Mouse (Mus musculus) heart, embryonic 10.5 days (tissue): ENCODE measurements around the gene Fbxo41. TPM values are rescaled to one million over a fixed set of nuclear protein-coding genes. Genes with fewer than 3 reads are reported as not detected.

Source experiments
- DNase-seq: peaks from one replicate; pipeline ENCODE4 v3.0.0-alpha.2; 2017; ENCODE audit warnings: low spot score
- H3K27ac ChIP-seq: fragments of 300-500 bp; sonication (generic); 2 replicates; pipeline ENCODE4 v1.5.1; 2016; ENCODE audit warnings: mild to moderate bottlenecking
- H3K27me3 ChIP-seq: fragments of 300-500 bp; sonication (generic); 2 replicates; pipeline ENCODE4 v1.6.1; 2016; ENCODE audit warnings: mild to moderate bottlenecking; ENCODE audit not compliant: poor library complexity, insufficient read depth, severe bottlenecking
- H3K36me3 ChIP-seq: fragments of 300-500 bp; sonication (generic); 2 replicates; pipeline ENCODE4 v1.6.1; 2016; ENCODE audit warnings: mild to moderate bottlenecking, moderate library complexity
- H3K4me1 ChIP-seq: fragments of 300-500 bp; sonication (generic); 2 replicates; pipeline ENCODE4 v1.6.1; 2016; ENCODE audit warnings: mild to moderate bottlenecking
- H3K4me3 ChIP-seq: fragments of 300-500 bp; sonication (generic); 2 replicates; pipeline ENCODE4 v1.5.1; 2016; ENCODE audit warnings: mild to moderate bottlenecking, moderate library complexity
- H3K9me3 ChIP-seq: fragments of 300-500 bp; sonication (generic); 2 replicates; pipeline ENCODE4 v1.6.1; 2016; ENCODE audit warnings: mild to moderate bottlenecking, moderate library complexity
- WGBS: fragments of 180-500 bp; shearing (Covaris S2); methylation state at CpG from one replicate; pipeline ENCODE4 v1.1.7; 2016; 5-methylcytosine and 5-hydroxymethylcytosine counted together
- polyA plus RNA-seq: library from polyadenylated mRNA; unstranded; fragments of >200 nt; fragmentation: Nextera tagmentation; extraction: Ambion mirVana; gene quantifications from 2 replicates; pipeline ENCODE4 v1.2.1, GENCODE M21; 2016

Fbxo41 gene
- polyA plus RNA-seq, 1 experiment from 2014 or later: 0.13 TPM

DNA sequence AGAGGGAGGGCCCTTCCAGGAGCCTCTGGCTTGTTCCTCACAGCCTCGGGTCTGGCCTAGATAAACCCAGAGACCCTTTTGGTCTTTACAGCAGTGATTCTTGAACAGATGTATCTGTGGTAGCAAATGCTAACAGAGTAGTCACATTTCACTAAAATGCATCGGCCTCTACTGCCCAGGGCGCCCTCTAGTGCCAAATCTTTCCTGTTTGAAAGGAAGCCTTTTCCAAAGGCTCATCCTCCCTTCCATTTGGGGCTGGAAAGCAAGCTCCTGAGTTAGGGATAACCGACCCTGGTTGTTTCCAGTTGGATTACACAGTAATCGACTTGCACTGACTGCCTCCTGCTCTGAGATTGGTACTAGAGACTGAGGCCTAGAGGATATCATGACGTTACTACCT lies 7.7 kb upstream of the Fbxo41 start:
- no peak overlapping the region for H3K27ac ChIP-seq
- peaks cover 81% of the 10 kb centered on the region for H3K27me3 ChIP-seq
- no peaks in the 10 kb centered on the region for H3K9me3 ChIP-seq
- DNase-seq: no peak
- peaks cover 27% of the 10 kb centered on the region for H3K4me1 ChIP-seq
- 3% methylated on average over 6 of the region's 6 CpGs for WGBS
- no peak overlapping the region for H3K4me3 ChIP-seq
- no peaks in the 10 kb centered on the region for H3K36me3 ChIP-seq

DNA sequence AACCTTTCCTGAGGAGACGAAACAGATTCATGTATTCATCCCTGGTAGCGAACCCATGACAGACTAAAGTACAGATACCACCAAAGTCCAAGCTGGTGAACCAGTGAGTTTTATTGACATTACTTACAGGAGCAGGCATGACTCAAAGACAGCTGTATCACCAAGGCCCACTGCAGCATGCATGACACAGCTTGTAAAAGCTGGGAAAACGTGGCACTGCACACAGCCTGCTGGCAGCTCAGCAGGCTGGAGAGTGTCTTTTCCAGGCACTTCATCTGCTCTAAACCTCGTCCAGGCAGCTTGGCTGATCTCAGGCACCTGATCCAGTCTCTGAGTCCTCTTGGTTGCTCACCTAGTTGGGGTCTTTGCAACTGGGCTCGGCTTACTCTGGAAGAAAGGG lies 5.8 kb upstream of the Fbxo41 start:
- DNase-seq: no peak
- no peaks in the 10 kb centered on the region for H3K36me3 ChIP-seq
- 51% methylated on average over 5 of the region's 5 CpGs for WGBS
- no peaks in the 10 kb centered on the region for H3K9me3 ChIP-seq
- peaks cover 25% of the 10 kb centered on the region for H3K4me1 ChIP-seq
- no peak overlapping the region for H3K4me3 ChIP-seq
- peaks cover 81% of the 10 kb centered on the region for H3K27me3 ChIP-seq
- H3K27ac ChIP-seq: no peak overlapping the region

DNA sequence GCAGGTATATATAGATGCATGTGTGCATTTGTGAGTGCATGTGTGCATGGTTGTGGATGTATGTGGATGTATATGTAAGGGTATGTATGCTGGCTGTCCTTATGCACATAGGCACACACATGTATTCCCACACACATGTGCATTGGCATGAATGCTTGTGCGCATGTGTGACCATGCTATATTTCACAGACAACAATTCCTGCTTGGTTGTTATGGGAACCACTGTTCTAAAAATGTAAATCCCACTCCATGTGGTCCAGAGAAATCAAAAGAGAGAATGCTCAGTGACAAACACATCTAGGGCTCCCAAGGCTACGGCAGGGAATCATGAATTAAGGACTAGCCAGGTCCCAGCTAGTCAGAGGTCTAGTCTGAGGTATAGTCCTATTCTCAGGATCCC lies 2.1 kb upstream of the Fbxo41 start:
- Histone ChIP-seq H3K27ac (no peak overlapping the region), H3K4me3 (no peak overlapping the region), H3K9me3 (no peaks in the 10 kb centered on the region), H3K27me3 (peaks cover 81% of the 10 kb centered on the region), H3K4me1 (peaks cover 14% of the 10 kb centered on the region), H3K36me3 (no peaks in the 10 kb centered on the region)
- DNase-seq: no peak
- WGBS: 73% methylated on average over 2 of the region's 2 CpGs

DNA sequence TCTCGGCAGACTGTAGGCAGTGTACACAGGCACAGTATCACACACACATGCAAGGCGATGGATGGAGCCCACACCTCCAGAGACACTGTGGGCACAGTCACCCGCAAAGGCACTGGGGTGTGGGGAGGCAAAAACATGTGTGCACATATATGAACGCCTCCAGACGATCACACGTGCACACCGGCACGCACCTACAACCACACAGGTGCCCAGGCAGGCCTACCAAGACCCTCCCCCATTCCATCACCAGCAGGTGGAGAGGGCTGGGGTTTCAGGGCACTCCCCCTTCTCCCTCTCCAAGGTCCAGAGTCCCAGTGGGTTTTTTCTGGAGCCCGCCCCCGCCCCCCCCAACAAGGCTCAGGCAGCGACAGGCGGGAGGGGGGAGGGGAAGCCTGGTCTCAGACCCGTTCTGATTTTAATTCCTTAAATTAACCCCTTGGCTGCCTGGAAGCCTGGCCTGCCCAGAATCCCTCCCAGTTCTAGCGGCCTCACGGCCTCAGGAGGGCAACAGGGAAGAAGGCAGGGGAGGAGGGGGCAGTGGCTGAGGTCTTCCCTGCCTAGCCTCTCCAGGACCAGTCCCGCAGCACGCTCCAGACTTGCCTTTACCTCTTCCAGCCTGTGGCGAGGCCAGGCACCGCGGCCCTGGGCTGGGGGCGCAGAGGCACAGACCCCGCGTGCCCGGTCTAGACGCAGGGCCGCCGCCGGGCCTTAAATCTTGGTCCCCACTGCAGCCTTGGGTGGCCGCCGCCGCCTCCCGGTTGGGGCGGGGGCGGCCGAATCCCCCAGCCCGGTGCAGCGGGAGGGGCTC lies 487 bp downstream of the Fbxo41 start:
- 1% methylated on average over 35 of the region's 37 CpGs for WGBS
- no peak for DNase-seq
- Histone ChIP-seq H3K4me3 (peak overlapping the region; percentile 78), H3K4me1 (peaks cover 14% of the 10 kb centered on the region), H3K27ac (peak overlapping the region; percentile 69), H3K9me3 (no peaks in the 10 kb centered on the region), H3K27me3 (peaks cover 63% of the 10 kb centered on the region), H3K36me3 (no peaks in the 10 kb centered on the region)

DNA sequence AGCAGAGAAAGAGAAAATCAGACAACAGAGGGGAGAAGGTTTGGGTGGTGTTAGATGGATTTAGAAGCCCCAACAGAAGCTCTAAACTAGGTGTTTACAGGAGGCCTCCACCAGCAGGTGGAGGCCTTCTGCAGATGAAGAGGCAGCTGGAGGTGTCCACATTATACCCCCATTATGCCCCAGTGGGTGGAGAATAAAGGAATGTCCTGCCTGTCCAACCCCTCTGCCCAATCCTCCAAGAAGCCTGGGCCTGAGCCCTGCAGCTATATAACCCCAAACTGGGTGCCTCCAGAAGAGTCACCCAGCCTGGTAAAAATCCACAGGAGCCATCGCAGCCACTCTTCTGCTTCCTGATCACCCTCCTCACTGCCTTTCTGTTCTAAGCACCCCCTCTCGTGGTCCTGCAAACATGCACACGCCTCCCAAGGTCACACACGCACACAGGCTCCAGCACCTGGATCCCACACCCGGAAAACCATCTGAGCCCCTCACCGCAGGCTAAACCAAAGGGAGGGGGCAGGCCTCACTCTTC lies 1.2 kb downstream of the Fbxo41 start:
- H3K4me3 ChIP-seq: peak overlapping the region; percentile 78; the same call in 1 of the 2 replicates
- DNase-seq: no peak
- H3K27me3 ChIP-seq: peaks cover 58% of the 10 kb centered on the region
- no peak overlapping the region for H3K27ac ChIP-seq
- WGBS: 19% methylated on average over 6 of the region's 6 CpGs
- no peaks in the 10 kb centered on the region for H3K36me3 ChIP-seq
- peaks cover 14% of the 10 kb centered on the region for H3K4me1 ChIP-seq
- H3K9me3 ChIP-seq: no peaks in the 10 kb centered on the region

DNA sequence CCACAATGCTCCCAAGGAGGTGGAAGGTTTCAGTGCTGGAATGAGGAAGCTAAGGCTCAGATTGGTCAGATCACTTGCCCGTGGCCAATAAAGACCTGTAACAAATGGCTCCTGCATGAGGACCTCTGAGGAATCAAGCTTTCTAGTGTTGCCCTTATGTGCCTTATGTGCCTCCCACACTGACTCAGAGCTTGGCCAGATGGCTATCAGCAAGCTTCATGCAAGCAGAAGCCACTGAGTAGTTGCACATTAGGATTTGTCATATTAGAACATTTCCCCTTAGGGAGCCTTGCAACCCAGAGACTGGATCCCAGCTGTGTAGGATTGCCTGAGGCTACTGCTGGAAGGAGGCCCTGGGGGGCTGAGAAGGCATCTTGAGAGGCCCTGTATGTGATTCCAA lies 2.4 kb downstream of the Fbxo41 start:
- peaks cover 60% of the 10 kb centered on the region for H3K27me3 ChIP-seq
- H3K4me3 ChIP-seq: no peak overlapping the region
- 81% methylated on average over 1 of the region's 1 CpGs for WGBS
- no peak overlapping the region for H3K27ac ChIP-seq
- H3K36me3 ChIP-seq: no peaks in the 10 kb centered on the region
- H3K9me3 ChIP-seq: no peaks in the 10 kb centered on the region
- no peak for DNase-seq
- peaks cover 14% of the 10 kb centered on the region for H3K4me1 ChIP-seq

DNA sequence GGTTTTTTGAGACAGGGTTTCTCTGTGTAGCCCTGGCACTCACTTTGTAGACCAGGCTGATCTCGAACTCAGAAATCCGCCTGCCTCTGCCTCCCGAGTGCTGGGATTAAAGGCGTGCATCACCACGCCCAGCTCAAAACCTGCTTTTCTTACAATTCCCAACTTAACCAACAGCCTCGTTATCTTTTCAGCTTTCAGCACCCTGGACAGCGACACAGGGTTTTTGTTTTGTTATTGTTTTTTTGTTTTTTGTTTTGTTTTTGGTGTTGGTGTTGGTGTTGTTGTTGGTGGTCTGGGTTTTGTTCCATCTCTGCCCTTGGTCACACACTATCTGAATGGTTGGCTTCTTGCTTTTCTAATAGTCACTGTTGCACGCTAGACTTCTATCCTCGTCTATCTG lies 4.6 kb downstream of the Fbxo41 start:
- WGBS: 55% methylated on average over 9 of the region's 9 CpGs
- DNase-seq: no peak

DNA sequence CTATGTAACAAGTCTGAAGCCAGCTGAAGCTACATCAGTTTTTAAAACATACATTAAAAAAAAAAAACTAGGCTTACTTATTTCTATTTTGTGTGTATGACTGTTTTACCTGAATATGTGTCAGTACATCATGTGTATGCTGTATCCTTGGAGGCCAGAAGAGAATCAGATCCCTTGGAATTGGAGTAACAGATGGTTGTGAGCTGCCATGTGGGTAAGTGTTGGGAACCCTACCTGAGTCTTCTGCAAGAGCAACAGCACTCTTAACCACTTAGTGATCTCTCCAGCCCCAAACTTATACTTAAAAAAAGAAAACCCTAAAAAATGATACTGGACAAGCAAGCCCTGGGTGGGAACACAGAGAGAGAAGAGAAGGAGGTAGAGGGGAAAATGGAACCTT lies 5.8 kb downstream of the Fbxo41 start:
- no peaks in the 10 kb centered on the region for H3K9me3 ChIP-seq
- H3K4me1 ChIP-seq: peaks cover 2% of the 10 kb centered on the region
- H3K27me3 ChIP-seq: peaks cover 25% of the 10 kb centered on the region
- no peak overlapping the region for H3K27ac ChIP-seq
- H3K4me3 ChIP-seq: no peak overlapping the region
- H3K36me3 ChIP-seq: no peaks in the 10 kb centered on the region
- DNase-seq: no peak

More for the DNA sequence above, 4.6 kb downstream of the Fbxo41 start:
- no peak overlapping the region for H3K27ac ChIP-seq
- no peaks in the 10 kb centered on the region for H3K9me3 ChIP-seq
- peaks cover 14% of the 10 kb centered on the region for H3K4me1 ChIP-seq
- no peaks in the 10 kb centered on the region for H3K36me3 ChIP-seq
- H3K4me3 ChIP-seq: no peak overlapping the region
- peaks cover 37% of the 10 kb centered on the region for H3K27me3 ChIP-seq

DNA sequence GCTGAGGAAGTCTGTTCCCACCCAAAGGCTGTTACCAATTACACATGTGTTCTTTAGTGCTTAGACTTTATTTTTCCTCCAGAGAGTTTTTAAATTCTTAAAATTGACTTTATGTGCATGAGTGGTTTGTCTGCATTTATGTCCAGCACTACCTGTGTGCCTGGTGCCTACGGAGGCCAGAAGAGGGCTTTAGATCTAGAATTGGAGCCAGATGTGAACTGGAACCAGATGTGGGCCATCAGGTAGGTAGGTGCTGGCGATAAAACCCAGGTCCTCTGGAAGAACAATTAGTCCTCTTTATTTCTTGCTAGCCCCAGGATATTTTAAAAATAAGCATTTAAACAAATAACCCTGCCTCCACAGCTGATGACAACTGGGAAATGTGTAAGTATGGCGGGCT lies 11.2 kb downstream of the Fbxo41 start:
- no peak overlapping the region for H3K4me3 ChIP-seq
- no peaks in the 10 kb centered on the region for H3K9me3 ChIP-seq
- 0 out of 2 replicates have a peak, but pooled peaks cover 4% of the 10 kb centered on the region for H3K4me1 ChIP-seq
- no peak overlapping the region for H3K27ac ChIP-seq
- no peaks in the 10 kb centered on the region for H3K36me3 ChIP-seq
- no peak for DNase-seq
- peaks cover 24% of the 10 kb centered on the region for H3K27me3 ChIP-seq
- WGBS: 75% methylated on average over 3 of the region's 3 CpGs

DNA sequence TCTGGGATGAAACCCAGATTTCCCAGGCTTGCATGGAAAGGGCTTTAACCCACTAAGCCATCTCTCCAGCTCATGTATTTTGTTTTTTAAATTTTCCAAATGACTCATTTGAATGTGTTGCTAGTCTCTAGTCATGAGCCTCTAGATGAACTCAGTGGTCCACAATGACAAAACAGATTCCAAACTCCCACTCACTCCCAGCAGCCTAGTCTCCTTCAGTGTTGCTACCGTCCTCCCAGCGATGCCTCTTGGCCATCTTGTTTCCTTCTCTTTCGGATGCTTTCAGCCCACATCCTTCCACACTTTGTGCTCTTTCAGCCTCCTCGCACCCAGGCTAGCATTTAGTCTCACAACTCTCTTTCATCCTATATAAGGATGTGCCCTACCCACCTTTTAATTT lies 12.5 kb downstream of the Fbxo41 start:
- peaks cover 33% of the 10 kb centered on the region for H3K27me3 ChIP-seq
- H3K9me3 ChIP-seq: no peaks in the 10 kb centered on the region
- H3K36me3 ChIP-seq: no peaks in the 10 kb centered on the region
- H3K27ac ChIP-seq: no peak overlapping the region
- DNase-seq: no peak
- H3K4me1 ChIP-seq: 0 out of 2 replicates have a peak, but pooled peaks cover 4% of the 10 kb centered on the region
- H3K4me3 ChIP-seq: no peak overlapping the region
- WGBS: 85% methylated on average over 4 of the region's 4 CpGs

DNA sequence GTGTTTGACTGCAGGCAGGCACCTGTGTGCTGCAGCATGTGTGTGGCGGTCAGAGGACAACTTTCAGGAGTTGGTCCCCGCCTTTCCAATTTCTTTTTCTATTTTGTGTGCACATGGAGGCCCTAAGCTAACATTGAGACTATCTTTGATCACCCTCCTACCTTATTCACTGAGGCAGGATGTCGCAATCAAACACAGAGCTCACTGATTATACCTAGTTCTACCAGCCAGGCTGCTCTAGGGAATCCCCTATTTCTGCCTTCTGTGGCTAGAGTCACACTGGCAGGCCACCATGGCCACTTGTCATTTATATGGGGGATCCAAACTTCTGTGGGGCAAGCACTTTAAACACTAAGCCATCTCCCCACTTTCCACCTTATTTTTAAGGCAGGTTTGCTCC lies 13.1 kb downstream of the Fbxo41 start:
- peaks cover 39% of the 10 kb centered on the region for H3K27me3 ChIP-seq
- H3K4me3 ChIP-seq: no peak overlapping the region
- no peaks in the 10 kb centered on the region for H3K36me3 ChIP-seq
- no peak for DNase-seq
- H3K9me3 ChIP-seq: no peaks in the 10 kb centered on the region
- WGBS: 70% methylated on average over 3 of the region's 3 CpGs
- H3K4me1 ChIP-seq: 0 out of 2 replicates have a peak, but pooled peaks cover 4% of the 10 kb centered on the region
- H3K27ac ChIP-seq: no peak overlapping the region

DNA sequence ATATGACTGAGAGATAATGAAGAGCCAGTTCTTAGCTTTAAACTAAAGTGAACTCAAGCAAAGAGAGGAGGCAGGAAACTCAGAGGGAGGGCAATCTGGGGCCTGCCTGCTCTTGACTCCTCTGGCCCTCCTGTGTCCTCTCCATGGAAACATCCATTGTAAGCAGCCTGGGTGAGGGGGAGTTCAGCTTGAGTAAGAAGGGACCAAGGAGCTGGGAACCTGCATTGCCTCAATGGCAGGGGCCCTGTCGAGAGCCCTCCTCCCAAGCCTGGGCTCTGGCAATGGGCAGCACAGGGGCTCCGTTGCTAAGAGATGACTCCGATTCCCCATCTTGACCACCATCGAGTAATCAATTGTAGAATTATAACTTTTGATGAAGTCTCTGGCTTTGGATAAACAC lies 14.3 kb downstream of the Fbxo41 start:
- Histone ChIP-seq H3K36me3 (no peaks in the 10 kb centered on the region), H3K4me1 (peaks cover 15% of the 10 kb centered on the region), H3K9me3 (no peaks in the 10 kb centered on the region), H3K4me3 (no peak overlapping the region), H3K27ac (no peak overlapping the region), H3K27me3 (peaks cover 51% of the 10 kb centered on the region)
- no peak for DNase-seq
- 73% methylated on average over 4 of the region's 4 CpGs for WGBS

DNA sequence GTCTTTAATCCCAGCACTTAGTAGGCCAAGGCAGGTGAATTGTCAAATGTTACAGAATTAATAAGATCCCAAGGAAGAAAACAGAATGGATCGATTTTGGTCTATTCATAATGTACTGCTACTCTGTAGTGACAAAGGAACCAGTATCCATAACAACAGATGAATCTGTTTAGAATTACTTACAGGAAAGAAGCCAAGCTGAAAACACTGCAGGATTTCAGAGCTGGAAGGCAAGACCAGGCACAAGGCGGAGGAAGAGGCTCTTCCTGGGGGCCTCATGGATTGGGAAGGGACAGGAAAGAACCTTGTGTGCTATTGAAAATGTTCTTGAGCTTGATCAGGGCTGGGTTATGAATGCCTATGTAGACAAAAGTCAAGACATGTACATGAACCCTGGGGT lies 17.1 kb downstream of the Fbxo41 start:
- no peak overlapping the region for H3K27ac ChIP-seq
- no peak overlapping the region for H3K4me3 ChIP-seq
- peaks cover 78% of the 10 kb centered on the region for H3K27me3 ChIP-seq
- no peaks in the 10 kb centered on the region for H3K9me3 ChIP-seq
- H3K36me3 ChIP-seq: no peaks in the 10 kb centered on the region
- peaks cover 15% of the 10 kb centered on the region for H3K4me1 ChIP-seq
- 74% methylated on average over 2 of the region's 2 CpGs for WGBS
- DNase-seq: no peak
